ENCODE assay signal across 25 mouse cellular contexts in the genomic region with DNA sequence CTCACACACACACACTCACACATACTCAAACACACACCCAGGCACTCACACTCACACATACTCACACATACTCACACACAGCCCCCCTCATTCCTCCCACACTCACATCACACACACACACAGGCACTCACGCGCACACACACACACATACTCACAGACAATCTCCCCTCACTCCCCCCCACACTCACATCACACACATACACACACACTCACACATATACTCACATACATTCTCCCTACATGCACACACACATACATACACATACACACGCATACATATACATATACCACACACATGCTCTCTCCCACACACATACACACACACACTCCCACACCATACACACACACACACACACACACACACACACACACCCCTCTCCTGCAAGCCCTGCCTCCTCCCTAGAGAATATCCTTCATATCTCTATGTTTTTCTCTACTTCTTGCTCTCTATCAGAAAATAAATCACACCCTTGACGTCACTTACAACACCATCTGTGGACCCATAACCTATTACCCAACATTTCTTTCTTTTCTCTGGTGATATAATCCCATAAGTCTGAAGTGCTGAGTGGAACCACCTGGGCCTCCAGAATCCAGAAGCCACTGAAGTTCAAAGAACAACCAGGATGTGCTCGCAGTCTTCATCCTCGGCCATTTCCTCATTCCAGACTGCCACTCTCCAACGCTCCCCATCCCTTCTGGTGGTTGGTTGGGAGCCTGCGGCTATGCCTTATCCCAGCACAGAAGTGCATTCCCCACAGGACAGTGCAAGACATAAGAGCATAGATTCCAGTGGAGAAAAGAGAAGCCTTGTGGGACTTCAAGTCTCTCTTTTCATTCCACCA. TPM values are rescaled to one million over a fixed set of nuclear protein-coding genes. Genes with fewer than 3 reads are reported as not detected.
DNase-seq lines count a peak whose midpoint lies in the region; ATAC-seq lines count a peak whose summit lies in the region.
"Had no signal": no experiment of that assay in that cellular context is flagged by ENCODE, and none has a peak within 500 bp of the region (broad histone marks: within the 10 kb centered on the region; RNA-seq: fewer than 3 reads in every experiment).

No protein-coding gene starts in this region.

- peaks cover 2% of the 10 kb centered on the region for H3K4me1 ChIP-seq in heart, embryonic 10.5 days
- H3K4me1 ChIP-seq: forebrain, embryonic 13.5 days; heart, embryonic 12.5 days; liver, embryonic 12.5 days; neural tube, embryonic 12.5 days had no signal

- DNase-seq in heart, embryonic 10.5 days (ENCODE audit: low spot score), result peak; percentile 64
- DNase-seq in heart, postnatal 14 days, result no peak
- peak; percentile 28 for DNase-seq in kidney, postnatal 14 days
- no peak for DNase-seq in kidney, adult 18-20 months
- DNase-seq in testis, postnatal 10 days (ENCODE audit: low spot score), result peak; percentile 29
- no peak for DNase-seq in testis, postnatal 14 days (ENCODE audit: low spot score)
- DNase-seq in lung, postnatal 36 days, result peak; percentile 24
- DNase-seq: adrenal gland, postnatal 25 days; cerebellum, adult 8-10 months; cerebellum, postnatal 36 days; embryo, embryonic 11 days; gastrocnemius, adult 2 months; layer of hippocampus, adult 9-11 months; midbrain, embryonic 14.5 days; retina, postnatal 1 day had no signal

- H3K4me3 ChIP-seq in heart, embryonic 10.5 days, result no peak overlapping the region
- H3K4me3 ChIP-seq: embryonic facial prominence, embryonic 13.5 days; erythroblast, embryonic 14.5 days; forebrain, embryonic 13.5 days; gastrocnemius, adult 2 months; heart, embryonic 12.5 days; limb, embryonic 13.5 days; liver, embryonic 12.5 days; neural tube, embryonic 12.5 days had no signal

- H3K9me3 ChIP-seq in heart, embryonic 10.5 days, result no peaks in the 10 kb centered on the region
- H3K9me3 ChIP-seq: embryonic facial prominence, embryonic 13.5 days; forebrain, embryonic 13.5 days; heart, embryonic 12.5 days; liver, embryonic 12.5 days; neural tube, embryonic 12.5 days had no signal

- H3K27ac ChIP-seq in heart, embryonic 10.5 days, result no peak overlapping the region
- H3K27ac ChIP-seq: embryonic facial prominence, embryonic 13.5 days; forebrain, embryonic 13.5 days; gastrocnemius, adult 2 months; hindbrain, embryonic 14.5 days; limb, embryonic 13.5 days; liver, embryonic 12.5 days; neural tube, embryonic 12.5 days had no signal

- ATAC-seq in frontal cortex, adult (ENCODE audit: low TSS enrichment), result no peak
- ATAC-seq: forebrain, embryonic 13.5 days; inflammation-experienced regulatory T-cells, adult 6 months; liver, embryonic 12.5 days had no signal

- H3K27me3 ChIP-seq in heart, embryonic 10.5 days (ENCODE audit: insufficient read depth, poor library complexity, severe bottlenecking), result no peaks in the 10 kb centered on the region
- H3K27me3 ChIP-seq: embryonic facial prominence, embryonic 13.5 days; forebrain, embryonic 13.5 days; heart, embryonic 12.5 days; limb, embryonic 13.5 days; liver, embryonic 12.5 days; neural tube, embryonic 12.5 days had no signal

- no peaks in the 10 kb centered on the region for H3K36me3 ChIP-seq in heart, embryonic 10.5 days
- H3K36me3 ChIP-seq: embryonic facial prominence, embryonic 13.5 days; heart, embryonic 12.5 days; limb, embryonic 13.5 days; liver, embryonic 12.5 days; neural tube, embryonic 12.5 days had no signal

- 72% methylated on average over 8 of the region's 8 CpGs for whole genome bisulfite sequencing in heart, embryonic 10.5 days

- intact Hi-C loops in heart, postnatal 14 days (cut with DNase I), result no loop called here

RNA-seq across cellular contexts. Expression of a gene that starts 38.6 kb away (rescaled TPM):
- 40.8 and 44.4 TPM in 2 replicates for polyA plus RNA-seq in heart, embryonic 10.5 days (2016; fragmentation: Nextera tagmentation; extraction: Ambion mirVana)
- total RNA-seq in heart, postnatal 14 days (2021), result 10 to 100 TPM; 38.9 to 39.7 TPM

Comparison
In these comparisons a context has a peak if more than half of its experiments do, and no peak if none do; other contexts are left out.
1. DNase-seq: peak in heart, embryonic 10.5 days (single experiment), kidney, postnatal 14 days (single experiment), testis, postnatal 10 days (single experiment) and lung, postnatal 36 days (single experiment); none in heart, postnatal 14 days (0 of 2), kidney, adult 18-20 months (single experiment) and testis, postnatal 14 days (single experiment).